Mouse (Mus musculus): ENCODE data around the gene Vipas39. TPM values are rescaled to one million over a fixed set of nuclear protein-coding genes. Genes with fewer than 3 reads are reported as not detected.
"Not testable (repeated sequence)": the region's sequence is repeated elsewhere in the genome, so short reads cannot be mapped to it uniquely, and the experiment has no call there.

Gene Vipas39
- polyA plus RNA-seq (2015; fragmentation: Nextera tagmentation; extraction: Ambion mirVana): 56.9 and 58.2 TPM in 2 replicates

DNA sequence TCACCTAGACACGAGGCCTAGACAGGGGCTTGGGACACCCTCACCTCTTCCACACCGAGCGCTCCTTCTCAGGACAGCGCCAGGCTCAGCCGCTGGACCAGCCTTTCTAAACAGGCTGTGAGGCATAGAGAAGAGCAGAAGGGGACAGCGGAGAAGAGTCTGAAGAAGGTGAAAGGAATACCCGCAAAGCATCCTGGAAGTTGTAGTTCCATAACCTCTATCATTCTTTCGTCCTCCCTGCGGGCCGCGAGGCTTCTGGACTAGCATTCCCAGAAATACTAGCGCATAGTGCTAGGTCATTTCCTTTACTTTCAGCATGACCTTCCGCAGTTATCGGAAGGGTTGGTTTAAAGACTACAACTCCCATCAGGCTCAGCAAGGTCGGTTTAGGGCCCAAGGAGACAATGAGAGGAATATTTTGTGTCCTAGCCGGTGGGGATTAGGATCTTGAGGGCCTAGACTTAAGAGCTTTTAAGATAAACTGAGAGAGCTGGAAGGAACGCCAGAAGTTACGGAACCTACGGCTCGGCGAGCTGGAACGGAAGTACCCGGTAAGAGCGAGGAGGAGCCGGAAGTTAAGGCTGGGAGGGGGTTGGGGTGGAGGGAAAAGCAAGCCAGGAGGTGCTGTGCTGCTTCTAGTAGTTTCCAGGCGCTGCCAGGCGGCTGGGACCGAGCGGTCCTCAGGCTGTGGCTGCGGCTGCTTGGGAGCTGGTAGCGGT is at the start of gene Vipas39, which contains the start of gene Ahsa1:
Gene Vipas39, minus strand, starts transcription at position 149 of the 719 bp plus-strand sequence.
Gene Ahsa1, plus strand, starts transcription at position 372 of the 719 bp plus-strand sequence.
- Histone ChIP-seq H3K27me3 (no peaks in the 10 kb centered on the region), H3K36me3 (peaks cover 44% of the 10 kb centered on the region), H3K27ac (replicated peaks) (peak within 1 kb of the TSS; percentile 90), H3K4me2 (peak within 1 kb of the TSS; percentile 97), H3K9me3 (no peaks in the 10 kb centered on the region), H3K4me3 (peak within 1 kb of the TSS; percentile 73), H3K9ac (peak within 1 kb of the TSS; percentile 88), H3K4me1 (replicated peaks) (peaks cover 31% of the 10 kb centered on the region)
- under 1% methylated on average over 31 of the region's 31 CpGs for WGBS
- ATAC-seq (ENCODE audit: low read depth): peak; percentile 98

DNA sequence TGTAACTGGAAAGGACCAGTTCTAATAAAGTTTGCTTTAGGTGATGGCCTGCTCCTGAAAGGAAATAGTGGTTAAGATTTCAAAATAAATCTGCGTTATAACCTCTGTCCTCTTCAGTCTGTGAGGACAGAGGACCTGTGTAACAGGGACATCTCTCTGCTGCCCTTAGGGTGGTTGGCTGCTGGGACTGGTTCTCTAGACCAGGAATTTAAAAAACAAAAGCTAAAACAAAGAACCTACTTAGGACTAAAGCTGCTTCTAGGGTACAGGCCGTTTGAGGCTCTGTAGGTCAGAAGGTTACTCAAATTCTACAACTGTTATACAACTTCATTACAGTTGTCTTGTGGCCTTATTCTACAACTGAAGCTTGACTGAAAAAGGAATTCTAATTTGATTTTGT is 47.0 kb upstream of the Vipas39 start:
- no peak for ATAC-seq (ENCODE audit: low read depth)
- no peaks in the 10 kb centered on the region for H3K4me1 ChIP-seq (replicated peaks)
- H3K27me3 ChIP-seq: no peaks in the 10 kb centered on the region
- no peak overlapping the region for H3K4me3 ChIP-seq
- no peaks in the 10 kb centered on the region for H3K9me3 ChIP-seq
- H3K9ac ChIP-seq: no peak overlapping the region
- WGBS: 48% methylated on average over 2 of the region's 2 CpGs
- peaks cover 43% of the 10 kb centered on the region for H3K36me3 ChIP-seq
- no peak overlapping the region for H3K4me2 ChIP-seq
- no peak overlapping the region for H3K27ac ChIP-seq (replicated peaks)

DNA sequence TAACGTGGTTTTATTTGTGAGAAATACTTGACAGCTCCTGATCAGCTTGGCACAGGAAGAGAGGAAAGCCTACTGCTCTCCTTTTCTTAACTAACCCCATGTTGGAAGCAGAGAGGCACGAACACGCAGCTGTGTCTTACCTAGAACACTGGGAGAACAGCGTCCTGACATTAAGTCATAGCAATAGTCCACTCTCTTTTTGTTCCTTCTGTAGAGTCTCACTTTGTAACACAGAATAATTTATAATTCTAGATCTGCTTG is 40.5 kb upstream of the Vipas39 start:
- H3K4me2 ChIP-seq; ATAC-seq (ENCODE audit: low read depth); H3K27me3 ChIP-seq; H3K27ac ChIP-seq (replicated peaks); H3K9me3 ChIP-seq; H3K4me3 ChIP-seq; H3K4me1 ChIP-seq (replicated peaks); H3K9ac ChIP-seq: not testable (repeated sequence)
- peaks cover 34% of the 10 kb centered on the region for H3K36me3 ChIP-seq
- WGBS: 87% methylated on average over 4 of the region's 4 CpGs

DNA sequence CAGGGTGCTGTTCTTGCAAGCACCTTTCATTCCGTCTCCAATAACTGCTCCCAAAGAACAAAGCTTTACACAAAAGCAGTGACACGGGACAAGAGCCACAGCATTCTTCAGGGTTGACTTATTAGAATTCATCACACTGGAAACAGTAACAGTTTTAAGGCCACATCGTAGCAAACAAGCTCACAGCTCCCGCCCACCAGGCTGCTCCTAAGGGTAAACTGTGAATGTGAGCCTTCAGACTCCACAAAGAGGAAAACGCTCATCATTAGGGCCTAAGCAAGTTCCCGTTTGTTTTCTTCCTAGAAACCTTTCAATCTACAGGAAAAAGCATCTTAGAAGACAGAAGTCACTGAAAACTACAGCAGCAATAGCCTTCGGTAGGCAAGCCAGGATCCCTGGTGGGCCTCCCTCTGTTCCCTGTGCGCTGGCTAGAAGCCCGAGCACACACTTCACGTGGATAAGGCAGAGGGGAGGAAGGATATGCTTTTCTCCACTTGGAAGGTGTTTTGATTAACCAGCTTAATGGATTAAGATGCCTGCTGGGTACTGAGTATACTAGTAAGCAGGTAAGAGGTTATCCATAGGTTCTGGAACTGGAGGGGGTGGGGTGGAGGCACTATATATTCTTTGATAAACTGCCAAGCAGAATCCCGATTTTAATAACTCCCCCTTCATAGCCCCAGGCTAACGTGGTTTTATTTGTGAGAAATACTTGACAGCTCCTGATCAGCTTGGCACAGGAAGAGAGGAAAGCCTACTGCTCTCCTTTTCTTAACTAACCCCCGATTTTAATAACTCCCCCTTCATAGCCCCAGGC is 39.9 kb upstream of the Vipas39 start:
- Histone ChIP-seq H3K27ac (replicated peaks) (no peak overlapping the region), H3K4me3 (no peak overlapping the region), H3K27me3 (peaks cover 6% of the 10 kb centered on the region), H3K9me3 (no peaks in the 10 kb centered on the region), H3K4me1 (replicated peaks) (peaks cover 7% of the 10 kb centered on the region; the same call in 1 of the 2 replicates), H3K9ac (no peak overlapping the region), H3K36me3 (peaks cover 34% of the 10 kb centered on the region), H3K4me2 (no peak overlapping the region)
- WGBS: 37% methylated on average over 13 of the region's 13 CpGs
- no peak for ATAC-seq (ENCODE audit: low read depth)

DNA sequence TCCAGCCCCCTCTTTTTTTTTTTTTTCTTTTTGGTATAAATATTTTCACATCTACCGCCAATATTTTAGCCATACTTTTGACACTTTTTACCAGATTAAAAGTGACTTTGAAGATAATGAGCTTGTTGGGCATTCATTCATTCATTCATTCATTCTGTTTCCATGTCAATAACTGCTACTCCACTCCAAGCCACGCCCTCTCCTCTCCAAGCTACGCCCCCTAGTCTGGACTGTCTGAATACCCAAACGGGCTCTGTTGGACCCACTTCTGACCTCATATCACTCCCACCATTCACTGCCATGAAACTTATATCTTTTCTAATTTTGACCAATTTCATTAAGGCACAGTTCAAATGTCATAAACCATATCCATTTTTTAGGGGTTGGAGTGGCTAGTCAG is 35.1 kb upstream of the Vipas39 start:
- Histone ChIP-seq H3K4me3 (no peak overlapping the region), H3K27me3 (peaks cover 37% of the 10 kb centered on the region), H3K9ac (no peak overlapping the region), H3K4me1 (replicated peaks) (peaks cover 25% of the 10 kb centered on the region), H3K36me3 (no peaks in the 10 kb centered on the region), H3K9me3 (no peaks in the 10 kb centered on the region), H3K4me2 (no peak overlapping the region), H3K27ac (replicated peaks) (no peak overlapping the region)
- WGBS: 51% methylated on average over 4 of the region's 4 CpGs
- no peak for ATAC-seq (ENCODE audit: low read depth)

DNA sequence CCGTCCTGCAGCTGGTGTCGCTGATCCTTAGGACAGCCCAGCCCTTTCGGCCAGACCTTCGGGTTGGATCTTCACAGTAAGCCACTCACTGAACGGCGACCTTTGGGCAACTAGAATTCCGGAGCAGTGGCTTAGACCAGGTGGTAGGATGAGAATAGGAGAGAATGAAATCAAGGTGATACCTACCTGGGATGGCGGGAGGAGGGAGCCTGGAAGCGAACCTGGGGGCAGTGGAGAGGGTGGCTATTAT is 34.3 kb upstream of the Vipas39 start:
- H3K27me3 ChIP-seq: peaks cover 37% of the 10 kb centered on the region
- H3K4me2 ChIP-seq: peak overlapping the region; percentile 98
- WGBS: under 1% methylated on average over 9 of the region's 9 CpGs
- H3K4me3 ChIP-seq: peak overlapping the region; percentile 72
- peaks cover 18% of the 10 kb centered on the region for H3K4me1 ChIP-seq (replicated peaks)
- no peak overlapping the region for H3K27ac ChIP-seq (replicated peaks)
- ATAC-seq (ENCODE audit: low read depth): no peak
- no peaks in the 10 kb centered on the region for H3K9me3 ChIP-seq
- H3K36me3 ChIP-seq: no peaks in the 10 kb centered on the region
- H3K9ac ChIP-seq: peak overlapping the region; percentile 74

DNA sequence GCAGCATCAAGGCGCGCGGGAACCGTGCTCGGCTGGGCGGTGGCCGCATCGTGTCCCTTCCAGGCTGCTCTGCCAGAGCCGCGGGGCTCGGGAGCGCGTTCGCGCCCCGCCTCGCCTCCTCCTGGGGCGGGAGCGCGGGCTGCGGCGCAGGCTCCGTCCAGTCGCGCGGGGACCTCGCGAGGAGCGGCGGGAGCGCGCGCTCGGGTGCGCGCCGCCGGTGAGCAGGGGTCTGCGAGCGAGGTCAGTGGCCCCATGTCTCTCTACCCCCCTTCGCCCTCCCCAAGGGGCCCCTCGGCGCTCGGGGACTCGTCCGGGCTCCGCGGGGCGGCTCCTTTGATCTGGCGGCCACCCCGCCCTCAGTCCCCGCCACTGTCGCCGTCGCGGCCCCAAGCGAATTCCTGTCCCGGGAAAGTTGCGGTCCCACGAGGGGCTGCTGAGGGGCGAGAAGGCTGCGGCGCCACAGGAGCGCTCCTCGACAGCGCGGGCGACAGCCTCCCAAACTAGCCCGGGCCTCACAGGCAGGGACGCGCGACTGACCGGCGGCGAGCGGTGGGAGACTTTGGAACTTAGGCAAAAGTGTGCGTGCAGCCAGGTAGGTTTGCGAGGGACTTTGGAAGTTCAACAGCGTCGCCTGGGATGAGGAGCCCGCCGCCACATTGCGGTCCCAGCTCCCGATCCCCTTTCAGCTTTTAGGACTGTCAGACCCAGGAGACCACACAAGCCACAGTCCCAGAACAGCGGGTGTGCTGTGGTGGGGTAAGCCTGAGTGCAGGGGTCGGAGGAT is 33.8 kb upstream of the Vipas39 start, which contains the start of gene Ism2:
Gene Ism2, minus strand, starts transcription at position 49 of the 784 bp plus-strand sequence.
- Histone ChIP-seq H3K4me3 (peak within 1 kb of the TSS; percentile 72), H3K4me1 (replicated peaks) (peaks cover 18% of the 10 kb centered on the region), H3K36me3 (no peaks in the 10 kb centered on the region), H3K27ac (replicated peaks) (no peak within 1 kb of the TSS), H3K4me2 (peak within 1 kb of the TSS; percentile 98), H3K27me3 (peaks cover 37% of the 10 kb centered on the region), H3K9ac (peak within 1 kb of the TSS; percentile 74), H3K9me3 (no peaks in the 10 kb centered on the region)
- under 1% methylated on average over 81 of the region's 86 CpGs for WGBS
- peak; percentile 81 for ATAC-seq (ENCODE audit: low read depth)

DNA sequence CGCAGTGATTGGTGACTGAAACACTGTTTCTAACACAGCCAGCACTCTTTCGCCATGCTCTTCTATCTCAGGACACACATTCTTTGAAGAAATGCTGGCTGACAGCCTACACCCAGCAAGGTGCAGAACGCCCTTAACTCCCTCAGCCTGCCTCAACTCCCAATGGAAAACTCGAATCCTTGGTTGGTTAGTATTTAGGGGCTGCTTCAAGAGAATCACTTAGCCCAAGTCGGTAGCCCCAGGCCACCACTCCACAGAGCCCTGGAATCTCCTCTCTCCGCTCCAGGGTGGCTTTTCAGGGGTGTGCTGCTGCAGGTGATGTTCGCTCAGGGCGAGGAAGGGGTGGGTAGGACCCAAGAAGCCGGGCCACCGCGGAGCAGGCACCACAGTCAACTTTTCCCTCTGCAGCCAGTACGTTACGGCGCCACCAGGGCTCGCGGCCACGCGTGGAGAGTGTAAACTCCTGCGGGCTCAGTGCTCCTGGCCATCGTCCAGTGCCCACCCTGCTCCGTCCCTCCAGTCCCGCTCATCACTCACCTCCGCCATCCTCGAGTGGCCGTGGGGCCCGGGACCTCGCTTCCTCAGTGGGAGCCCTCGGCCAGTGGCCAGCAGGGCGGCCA is 33.1 kb upstream of the Vipas39 start:
- peak; percentile 79 for ATAC-seq (ENCODE audit: low read depth)
- WGBS: 8% methylated on average over 29 of the region's 29 CpGs

DNA sequence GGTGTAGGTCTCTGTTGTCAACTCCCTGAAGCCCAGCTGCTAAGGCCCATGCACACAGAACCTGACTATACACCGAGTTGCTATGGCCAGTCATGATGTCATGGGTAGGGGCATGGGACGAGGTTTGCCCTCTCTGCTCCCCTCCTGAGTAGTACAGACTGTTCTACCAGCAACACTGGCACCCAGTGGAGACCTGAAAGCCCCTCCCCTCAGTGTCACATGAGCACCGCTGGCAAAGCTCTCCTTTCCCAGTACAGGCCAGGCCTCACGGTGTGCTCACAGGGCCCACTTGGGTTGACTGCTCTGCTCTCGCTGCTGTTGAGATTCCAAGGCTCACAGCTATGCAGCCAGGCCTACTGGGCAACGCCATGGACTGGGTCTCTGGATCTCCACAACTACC is 27.9 kb upstream of the Vipas39 start:
- WGBS: 79% methylated on average over 6 of the region's 6 CpGs
- no peak overlapping the region for H3K4me2 ChIP-seq
- no peak overlapping the region for H3K9ac ChIP-seq
- peaks cover 11% of the 10 kb centered on the region for H3K27me3 ChIP-seq
- H3K4me1 ChIP-seq (replicated peaks): peaks cover under 1% of the 10 kb centered on the region
- H3K4me3 ChIP-seq: no peak overlapping the region
- H3K9me3 ChIP-seq: no peaks in the 10 kb centered on the region
- no peak overlapping the region for H3K27ac ChIP-seq (replicated peaks)
- no peak for ATAC-seq (ENCODE audit: low read depth)
- H3K36me3 ChIP-seq: no peaks in the 10 kb centered on the region

More for the DNA sequence above, 33.1 kb upstream of the Vipas39 start:
- H3K9ac ChIP-seq: peak overlapping the region; percentile 74
- H3K4me3 ChIP-seq: peak overlapping the region; percentile 72
- H3K4me2 ChIP-seq: peak overlapping the region; percentile 98
- H3K4me1 ChIP-seq (replicated peaks): peaks cover 18% of the 10 kb centered on the region
- H3K27ac ChIP-seq (replicated peaks): no peak overlapping the region
- no peaks in the 10 kb centered on the region for H3K9me3 ChIP-seq
- peaks cover 37% of the 10 kb centered on the region for H3K27me3 ChIP-seq
- no peaks in the 10 kb centered on the region for H3K36me3 ChIP-seq

DNA sequence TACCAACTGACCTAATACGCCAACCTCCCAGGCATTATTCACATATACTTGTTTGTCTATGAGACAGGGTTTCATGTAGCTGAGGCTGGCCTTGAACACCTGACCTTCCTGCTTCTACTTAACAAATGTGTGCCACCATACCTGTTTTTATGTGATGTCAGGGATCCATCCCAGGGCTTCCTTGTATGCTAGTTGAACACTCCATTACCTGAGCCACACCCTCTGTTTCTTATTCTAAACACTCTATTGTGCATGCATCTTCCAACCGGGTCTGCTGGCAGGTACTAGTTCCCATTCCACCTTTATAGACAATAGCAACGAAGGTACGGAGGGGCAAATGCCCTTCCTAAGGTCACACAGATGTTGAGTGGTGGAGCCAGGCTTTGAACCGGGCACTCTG is 23.0 kb upstream of the Vipas39 start:
- H3K4me2 ChIP-seq: no peak overlapping the region
- WGBS: 92% methylated on average over 5 of the region's 5 CpGs
- no peak for ATAC-seq (ENCODE audit: low read depth)

DNA sequence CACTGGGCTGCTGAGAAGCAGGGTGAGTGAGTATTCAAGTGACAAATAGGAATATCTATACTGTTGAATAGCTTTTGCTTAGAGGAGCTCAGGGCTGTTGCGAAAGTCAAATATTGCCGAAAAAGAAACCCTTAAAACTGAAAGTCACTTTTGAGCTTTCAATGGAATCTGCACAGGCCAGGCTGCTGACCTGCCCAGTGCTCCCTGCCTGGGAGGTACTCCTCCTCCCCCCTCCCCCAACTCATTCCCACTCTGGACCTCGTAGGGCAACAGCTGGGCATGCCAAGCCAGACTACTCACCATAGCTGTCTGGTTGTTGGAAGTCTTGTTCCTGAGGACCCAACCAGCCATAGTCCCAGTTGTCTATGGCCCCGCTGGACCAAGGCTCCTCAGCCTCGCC is 18.7 kb upstream of the Vipas39 start:
- WGBS: 90% methylated on average over 5 of the region's 5 CpGs

More for the DNA sequence above, 23.0 kb upstream of the Vipas39 start:
- no peaks in the 10 kb centered on the region for H3K36me3 ChIP-seq
- H3K9ac ChIP-seq: no peak overlapping the region
- H3K27ac ChIP-seq (replicated peaks): no peak overlapping the region
- H3K27me3 ChIP-seq: no peaks in the 10 kb centered on the region
- H3K9me3 ChIP-seq: no peaks in the 10 kb centered on the region
- no peak overlapping the region for H3K4me3 ChIP-seq
- no peaks in the 10 kb centered on the region for H3K4me1 ChIP-seq (replicated peaks)

DNA sequence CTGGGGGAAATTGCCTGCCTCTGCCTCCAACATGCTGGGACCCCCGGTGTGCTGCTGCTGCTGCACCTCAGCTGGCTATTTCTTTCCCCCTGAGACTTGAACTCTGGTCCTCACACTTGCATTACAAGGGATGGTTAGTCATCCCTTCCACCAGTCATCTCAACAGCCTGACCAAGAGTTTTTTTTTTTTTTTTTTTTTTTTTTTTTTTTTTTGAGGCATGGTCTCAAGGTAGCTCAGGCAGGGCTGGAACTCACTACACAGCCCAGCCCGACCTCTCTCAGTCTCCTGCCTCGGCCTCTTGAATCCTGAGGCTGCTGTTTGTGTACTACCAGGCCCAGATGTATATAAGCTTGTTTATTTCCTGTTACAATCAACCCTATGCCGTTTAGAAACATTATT is 18.2 kb upstream of the Vipas39 start:
- Histone ChIP-seq H3K27me3 (no peaks in the 10 kb centered on the region), H3K9me3 (no peaks in the 10 kb centered on the region), H3K27ac (replicated peaks) (no peak overlapping the region), H3K36me3 (no peaks in the 10 kb centered on the region), H3K9ac (no peak overlapping the region), H3K4me1 (replicated peaks) (no peaks in the 10 kb centered on the region), H3K4me3 (no peak overlapping the region), H3K4me2 (no peak overlapping the region)
- no peak for ATAC-seq (ENCODE audit: low read depth)
- 83% methylated on average over 4 of the region's 4 CpGs for WGBS

More for the DNA sequence above, 18.7 kb upstream of the Vipas39 start:
- no peak overlapping the region for H3K4me2 ChIP-seq
- no peaks in the 10 kb centered on the region for H3K9me3 ChIP-seq
- H3K4me1 ChIP-seq (replicated peaks): no peaks in the 10 kb centered on the region
- ATAC-seq (ENCODE audit: low read depth): no peak
- no peaks in the 10 kb centered on the region for H3K36me3 ChIP-seq
- H3K27me3 ChIP-seq: no peaks in the 10 kb centered on the region
- no peak overlapping the region for H3K27ac ChIP-seq (replicated peaks)
- no peak overlapping the region for H3K4me3 ChIP-seq
- no peak overlapping the region for H3K9ac ChIP-seq
